Mouse (Mus musculus) urinary bladder, postnatal 36 days (tissue): Measurements from ENCODE around the gene Trappc4.

Experiments
- DNase-seq, 2 experiments: peaks; one replicate each; pipeline ENCODE4 v3.0.0; 2022; ENCODE audit warnings: low spot score in 2 of 2, mixed read lengths in 1 of 2

Gene Trappc4

DNA sequence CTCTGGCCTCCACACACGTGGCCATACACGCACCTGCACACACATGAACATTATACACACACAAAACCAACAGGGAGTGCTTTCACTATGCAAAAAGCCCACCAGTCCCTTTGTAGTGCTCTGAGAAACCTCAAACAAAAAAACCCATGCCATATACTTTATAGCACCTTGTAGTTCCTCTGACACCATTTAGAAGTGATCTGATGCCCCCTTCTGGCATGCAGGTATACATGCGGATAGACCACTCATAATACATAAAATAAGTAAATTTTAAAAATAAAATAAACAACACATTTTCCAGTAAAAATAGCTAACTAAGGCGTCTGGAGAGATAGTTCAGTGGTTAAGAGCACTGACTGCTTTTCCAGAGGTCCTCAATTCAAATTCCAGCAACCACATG is 50.2 kb downstream of the Trappc4 start:
- DNase-seq, result no peak
